Mouse (Mus musculus): ENCODE results near the gene Shh. TPM values are rescaled to one million over a fixed set of nuclear protein-coding genes. Genes with fewer than 3 reads are reported as not detected.

Gene Shh
- total and polyA plus RNA-seq, 2 experiments from 2014 or later, result 0.84 to 4.2 TPM

- 29% methylated on average over 3 of the region's 3 CpGs for WGBS
- no peak for DNase-seq (ENCODE audit: low spot score)
Measured at GRCm38 (mm10) chr5:28453523-28453922, 13.5 kb downstream of the Shh start.

GRCm38 (mm10) chr5:28453086-28453485 is 14.0 kb downstream of the Shh start:
- no peak overlapping the region for H3K9ac ChIP-seq (replicated peaks; ENCODE audit: low read length)
- H3K27ac ChIP-seq, result no peak overlapping the region
- H3K4me3 ChIP-seq (ENCODE audit: low read length), result no peak overlapping the region
- ATAC-seq, result no peak
- peaks cover 24% of the 10 kb centered on the region for H3K27me3 ChIP-seq (ENCODE audit: insufficient read depth, low read length)
- no peaks in the 10 kb centered on the region for H3K36me3 ChIP-seq (ENCODE audit: insufficient read depth, low read length)
- H3K9me3 ChIP-seq (ENCODE audit: low read length), result no peaks in the 10 kb centered on the region
- no peak for TF ChIP-seq CTCF (IDR thresholded peaks at IDR 0.05; ENCODE audit: low read depth)
- WGBS, result 87% methylated on average over 5 of the region's 5 CpGs
- no peak overlapping the region for H3K4me2 ChIP-seq (ENCODE audit: low read depth, low read length)
- DNase-seq (ENCODE audit: low spot score), result no peak
- peaks cover 4% of the 10 kb centered on the region; the same call in 1 of the 2 replicates for H3K4me1 ChIP-seq (ENCODE audit: insufficient read depth, low read length)

More at GRCm38 (mm10) chr5:28453523-28453922, 13.5 kb downstream of the Shh start:
- no peak for ATAC-seq
- H3K9ac ChIP-seq (replicated peaks; ENCODE audit: low read length), result no peak overlapping the region
- H3K27me3 ChIP-seq (ENCODE audit: insufficient read depth, low read length), result peaks cover 28% of the 10 kb centered on the region
- H3K27ac ChIP-seq, result no peak overlapping the region
- H3K4me1 ChIP-seq (ENCODE audit: insufficient read depth, low read length), result peaks cover 7% of the 10 kb centered on the region; the same call in 1 of the 2 replicates
- no peak overlapping the region for H3K4me2 ChIP-seq (ENCODE audit: low read depth, low read length)
- TF ChIP-seq CTCF (IDR thresholded peaks at IDR 0.05; ENCODE audit: low read depth), result no peak
- no peak overlapping the region for H3K4me3 ChIP-seq (ENCODE audit: low read length)
- no peaks in the 10 kb centered on the region for H3K36me3 ChIP-seq (ENCODE audit: insufficient read depth, low read length)
- H3K9me3 ChIP-seq (ENCODE audit: low read length), result no peaks in the 10 kb centered on the region

- H3K36me3 ChIP-seq (ENCODE audit: insufficient read depth, low read length), result no peaks in the 10 kb centered on the region
- H3K9ac ChIP-seq (replicated peaks; ENCODE audit: low read length), result no peak overlapping the region
- 30% methylated on average over 6 of the region's 6 CpGs for WGBS
- no peaks in the 10 kb centered on the region for H3K4me1 ChIP-seq (ENCODE audit: insufficient read depth, low read length)
- H3K4me2 ChIP-seq (ENCODE audit: low read depth, low read length), result no peak overlapping the region
- H3K9me3 ChIP-seq (ENCODE audit: low read length), result no peaks in the 10 kb centered on the region
- H3K27ac ChIP-seq, result no peak overlapping the region
- TF ChIP-seq CTCF (IDR thresholded peaks at IDR 0.05; ENCODE audit: low read depth), result peak; percentile 98
- ATAC-seq (peak; percentile 92), DNase-seq (ENCODE audit: low spot score) (peak; percentile 88)
- H3K27me3 ChIP-seq (ENCODE audit: insufficient read depth, low read length), result peaks cover 7% of the 10 kb centered on the region
- no peak overlapping the region for H3K4me3 ChIP-seq (ENCODE audit: low read length)
Measured at GRCm38 (mm10) chr5:28451053-28451638, 15.9 kb downstream of the Shh start.

GRCm38 (mm10) chr5:28450126-28450890 is 16.7 kb downstream of the Shh start:
- no peak overlapping the region for H3K9ac ChIP-seq (replicated peaks; ENCODE audit: low read length)
- no peak overlapping the region for H3K27ac ChIP-seq
- TF ChIP-seq CTCF (IDR thresholded peaks at IDR 0.05; ENCODE audit: low read depth), result no peak
- WGBS, result 69% methylated on average over 3 of the region's 3 CpGs
- H3K27me3 ChIP-seq (ENCODE audit: insufficient read depth, low read length), result no peaks in the 10 kb centered on the region
- no peaks in the 10 kb centered on the region for H3K9me3 ChIP-seq (ENCODE audit: low read length)
- no peak overlapping the region for H3K4me2 ChIP-seq (ENCODE audit: low read depth, low read length)
- ATAC-seq, result no peak
- no peak for DNase-seq (ENCODE audit: low spot score)
- no peak overlapping the region for H3K4me3 ChIP-seq (ENCODE audit: low read length)
- no peaks in the 10 kb centered on the region for H3K4me1 ChIP-seq (ENCODE audit: insufficient read depth, low read length)
- no peaks in the 10 kb centered on the region for H3K36me3 ChIP-seq (ENCODE audit: insufficient read depth, low read length)

- no peaks in the 10 kb centered on the region for H3K9me3 ChIP-seq (ENCODE audit: low read length)
- ATAC-seq, result no peak
- no peak overlapping the region for H3K27ac ChIP-seq
- no peak overlapping the region for H3K4me3 ChIP-seq (ENCODE audit: low read length)
- DNase-seq (ENCODE audit: low spot score), result no peak
- H3K4me1 ChIP-seq (ENCODE audit: insufficient read depth, low read length), result no peaks in the 10 kb centered on the region
- H3K4me2 ChIP-seq (ENCODE audit: low read depth, low read length), result no peak overlapping the region
- H3K27me3 ChIP-seq (ENCODE audit: insufficient read depth, low read length), result no peaks in the 10 kb centered on the region
- no peaks in the 10 kb centered on the region for H3K36me3 ChIP-seq (ENCODE audit: insufficient read depth, low read length)
- no peak overlapping the region for H3K9ac ChIP-seq (replicated peaks; ENCODE audit: low read length)
- TF ChIP-seq CTCF (IDR thresholded peaks at IDR 0.05; ENCODE audit: low read depth), result no peak
- 90% methylated on average over 9 of the region's 9 CpGs for WGBS
Measured at GRCm38 (mm10) chr5:28425926-28426325, 41.1 kb downstream of the Shh start.

GRCm38 (mm10) chr5:28423781-28424180 is 43.3 kb downstream of the Shh start:
- Histone ChIP-seq H3K36me3 (ENCODE audit: insufficient read depth, low read length) (no peaks in the 10 kb centered on the region), H3K9ac (replicated peaks; ENCODE audit: low read length) (no peak overlapping the region), H3K4me2 (ENCODE audit: low read depth, low read length) (no peak overlapping the region), H3K27ac (no peak overlapping the region), H3K9me3 (ENCODE audit: low read length) (no peaks in the 10 kb centered on the region), H3K4me3 (ENCODE audit: low read length) (no peak overlapping the region), H3K4me1 (ENCODE audit: insufficient read depth, low read length) (no peaks in the 10 kb centered on the region), H3K27me3 (ENCODE audit: insufficient read depth, low read length) (no peaks in the 10 kb centered on the region)
- DNase-seq (ENCODE audit: low spot score) (no peak), ATAC-seq (no peak)
- WGBS, result 69% methylated on average over 4 of the region's 4 CpGs
- no peak for TF ChIP-seq CTCF (IDR thresholded peaks at IDR 0.05; ENCODE audit: low read depth)
